ENCODE assay signal across 8 mouse cellular contexts in the genomic region with DNA sequence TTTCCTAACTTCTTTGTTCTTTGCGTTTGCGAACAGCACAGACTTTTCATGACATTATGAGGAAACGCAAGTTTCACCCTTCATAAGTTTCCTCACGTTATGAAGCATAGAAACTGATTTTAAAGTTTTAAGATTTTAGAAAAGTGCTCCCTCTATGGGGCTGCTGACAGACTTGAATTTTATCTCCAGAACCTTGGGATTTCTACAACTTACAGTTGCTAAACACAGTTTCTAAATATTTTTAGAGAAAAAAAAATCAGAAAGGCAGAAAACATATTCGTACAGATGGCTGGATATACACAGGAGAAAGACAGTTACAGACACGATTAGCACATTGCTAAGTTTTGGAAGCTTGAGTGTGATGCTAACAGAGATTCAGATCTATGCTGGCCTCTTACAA. TPM values are rescaled to one million over a fixed set of nuclear protein-coding genes. Genes with fewer than 3 reads are reported as not detected.
DNase-seq lines count a peak whose midpoint lies in the region; ATAC-seq and TF ChIP-seq lines count a peak whose summit lies in the region.

No protein-coding gene starts in this region.

- peak overlapping the region; percentile 52 for H3K4me2 ChIP-seq in intestine, postnatal 0 days (replicated peaks; ENCODE audit: low read depth)
- H3K4me2 ChIP-seq in neural tube, embryonic 14.5 days (ENCODE audit: low read depth, low read length) = peak overlapping the region; percentile 46; the same call in 1 of the 2 replicates

- no peaks in the 10 kb centered on the region for H3K4me1 ChIP-seq in lung, adult 2 months (ENCODE audit: control insufficient read depth, insufficient read depth, low read length)
- peaks cover 2% of the 10 kb centered on the region for H3K4me1 ChIP-seq in embryonic fibroblast, embryonic 13.5 days (ENCODE audit: control insufficient read depth, insufficient read depth, low read length)
- no peaks in the 10 kb centered on the region for H3K4me1 ChIP-seq in intestine, postnatal 0 days (replicated peaks; ENCODE audit: control insufficient read depth, insufficient read depth, low read length)
- no peaks in the 10 kb centered on the region for H3K4me1 ChIP-seq in neural tube, embryonic 14.5 days (ENCODE audit: control insufficient read depth, insufficient read depth, low read length)

- no peak for TF ChIP-seq POLR2A in lung, adult 2 months (IDR thresholded peaks at IDR 0.05; ENCODE audit: borderline replicate concordance, extremely low read depth, low read depth, low read length)
- TF ChIP-seq POLR2A in embryonic fibroblast, embryonic 13.5 days (IDR thresholded peaks at IDR 0.05; ENCODE audit: low read depth, low read length) = no peak; the same call in 1 of the 2 replicates

- TF ChIP-seq CTCF in lung, adult 2 months (IDR thresholded peaks at IDR 0.05; ENCODE audit: insufficient read depth, low read length) = no peak
- no peak for TF ChIP-seq CTCF in embryonic fibroblast, embryonic 13.5 days (IDR thresholded peaks at IDR 0.05; ENCODE audit: borderline replicate concordance, insufficient read depth, low read length)
- TF ChIP-seq CTCF in intestine, postnatal 0 days (IDR thresholded peaks at IDR 0.05; ENCODE audit: low read depth) = peak; percentile 40

- peak overlapping the region; percentile 81 for H3K4me3 ChIP-seq in lung, adult 2 months (replicated peaks; ENCODE audit: extremely low read depth, low read depth, low read length)
- H3K4me3 ChIP-seq in embryonic fibroblast, embryonic 13.5 days (ENCODE audit: insufficient read depth, low read length) = peak overlapping the region; percentile 99
- H3K4me3 ChIP-seq in intestine, postnatal 0 days (ENCODE audit: low read depth, low read length) = peak overlapping the region; percentile 49
- H3K4me3 ChIP-seq in neural tube, embryonic 14.5 days (ENCODE audit: low read depth, low read length) = peak overlapping the region; percentile 32; the same call in 1 of the 2 replicates

- peak overlapping the region; percentile 98 for H3K27ac ChIP-seq in embryonic fibroblast, embryonic 13.5 days (ENCODE audit: insufficient read depth, low read length)
- H3K27ac ChIP-seq in intestine, postnatal 0 days (ENCODE audit: low read depth, low read length) = no peak overlapping the region; the same call in 1 of the 2 replicates
- H3K27ac ChIP-seq in neural tube, embryonic 14.5 days (ENCODE audit: low read depth, low read length) = no peak overlapping the region

- no peaks in the 10 kb centered on the region for H3K36me3 ChIP-seq in intestine, postnatal 0 days (ENCODE audit: control insufficient read depth, insufficient read depth)
- H3K36me3 ChIP-seq in neural tube, embryonic 14.5 days (ENCODE audit: control insufficient read depth, insufficient read depth, low read length) = no peaks in the 10 kb centered on the region

- H3K27me3 ChIP-seq in intestine, postnatal 0 days (replicated peaks; ENCODE audit: control insufficient read depth, insufficient read depth, low read length) = no peaks in the 10 kb centered on the region
- no peaks in the 10 kb centered on the region for H3K27me3 ChIP-seq in neural tube, embryonic 14.5 days (ENCODE audit: control insufficient read depth, insufficient read depth, low read length)

- 26% methylated on average over 6 of the region's 6 CpGs for WGBS in lung, adult 2 months
- 46% methylated on average over 6 of the region's 6 CpGs for WGBS in intestine, postnatal 0 days
- 67% methylated on average over 6 of the region's 6 CpGs for WGBS in neural tube, embryonic 14.5 days

- H3K9ac ChIP-seq in intestine, postnatal 0 days (ENCODE audit: low read depth, low read length) = 0 out of 2 replicates have a peak overlapping the region, but pooled peaks have one; percentile 11
- H3K9ac ChIP-seq in neural tube, embryonic 14.5 days (replicated peaks; ENCODE audit: low read depth, low read length) = no peak overlapping the region; the same call in 1 of the 2 replicates

- no peak for ATAC-seq in intestine, postnatal 0 days
- no peak for ATAC-seq in neural tube, embryonic 14.5 days (ENCODE audit: low read depth)
- ATAC-seq in activated CD4-positive, CD25-positive, alpha-beta regulatory T cell, adult 4 months = no peak

- DNase-seq in lung, adult 2 months = no peak
- DNase-seq in lung, adult 18-20 months = no peak
- no peak for DNase-seq in spleen, adult 18-20 months
- no peak for DNase-seq in urinary bladder, postnatal 4 days (ENCODE audit: low spot score in 2 of 2)

- no peaks in the 10 kb centered on the region for H3K9me3 ChIP-seq in intestine, postnatal 0 days (ENCODE audit: control insufficient read depth)
- H3K9me3 ChIP-seq in neural tube, embryonic 14.5 days (ENCODE audit: control insufficient read depth, low read length) = no peaks in the 10 kb centered on the region

RNA-seq across cellular contexts. Expression of gene Col5a2, which starts 1.6 kb away (rescaled TPM):
- 11.5 and 17.5 TPM in 2 replicates for polyA plus RNA-seq in lung, adult 2 months (2012; rRNA removed)
- 998 and 1,092 TPM in 2 replicates for polyA plus RNA-seq in embryonic fibroblast, embryonic 13.5 days (2011; ENCODE audit: insufficient read length, low read depth, missing spikeins)
- polyA plus RNA-seq in intestine, postnatal 0 days (2015; fragmentation: Nextera tagmentation; extraction: Ambion mirVana) = 29.5 and 29.6 TPM in 2 replicates
- polyA plus RNA-seq in neural tube, embryonic 14.5 days (2014; fragmentation: Nextera tagmentation; extraction: Ambion mirVana) = 3.8 and 15.7 TPM in 2 replicates
- under 1 TPM in 1 of 2 experiments, not detected in 1; 0.33 TPM for polyA plus RNA-seq in activated CD4-positive, CD25-positive, alpha-beta regulatory T cell, adult 4 months (2017; shearing (Covaris generic))

Comparison
In these comparisons a context has a peak if more than half of its experiments do, and no peak if none do; other contexts are left out.
1. H3K4me3 ChIP-seq: peak in every context shown above with its lines; median percentile 99 in embryonic fibroblast, embryonic 13.5 days; 81 in lung, adult 2 months; 49 in intestine, postnatal 0 days; 32 in neural tube, embryonic 14.5 days.
2. RNA of gene Col5a2, which starts 1.6 kb away (polyA plus RNA-seq): 998 to 1,092 TPM in embryonic fibroblast, embryonic 13.5 days; 29.5 to 29.6 TPM in intestine, postnatal 0 days, 11.5 to 17.5 TPM in lung, adult 2 months, 3.8 to 15.7 TPM in neural tube, embryonic 14.5 days and 0.33 TPM in activated CD4-positive, CD25-positive, alpha-beta regulatory T cell, adult 4 months; every median in the first group is over 10 times any median in the second.